Mouse (Mus musculus) liver, embryonic 16.5 days (tissue): Measurements from ENCODE around the gene Slc22a17. TPM values are rescaled to one million over a fixed set of nuclear protein-coding genes. Genes with fewer than 3 reads are reported as not detected.

Source experiments
- ATAC-seq: fragments of 200-750 bp; cut with Nextera tagmentation; 2 replicates; pipeline ENCODE4 v1.8.0; 2017; ENCODE audit warnings: low read depth, mild to moderate bottlenecking, moderate number of reproducible peaks, moderate library complexity
- H3K27ac ChIP-seq: fragments of 300-500 bp; sonication (generic); 2 replicates; pipeline ENCODE4 v1.5.1; 2014; ENCODE audit warnings: mild to moderate bottlenecking, low read length
- H3K27me3 ChIP-seq: fragments of 300-500 bp; sonication (generic); 2 replicates; pipeline ENCODE4 v1.6.1; 2014; ENCODE audit warnings: low read depth, low read length, mixed read lengths; ENCODE audit not compliant: control insufficient read depth, insufficient read depth
- H3K36me3 ChIP-seq: fragments of 300-500 bp; sonication (generic); 2 replicates; pipeline ENCODE4 v1.6.1; 2014; ENCODE audit warnings: mild to moderate bottlenecking; ENCODE audit not compliant: control insufficient read depth, insufficient read depth
- H3K4me1 ChIP-seq: fragments of 300-500 bp; sonication (generic); 2 replicates; pipeline ENCODE4 v1.6.1; 2014; ENCODE audit warnings: low read depth, low read length, mixed read lengths; ENCODE audit not compliant: control insufficient read depth
- H3K4me2 ChIP-seq: fragments of 300-500 bp; sonication (generic); 2 replicates; pipeline ENCODE4 v1.6.1; 2014; ENCODE audit warnings: low read depth, low read length, mixed read lengths
- H3K4me3 ChIP-seq: fragments of 300-500 bp; sonication (generic); 2 replicates; pipeline ENCODE4 v1.5.1; 2014; ENCODE audit warnings: low read depth, mild to moderate bottlenecking, low read length
- H3K9ac ChIP-seq: fragments of 300-500 bp; sonication (generic); 2 replicates; pipeline ENCODE4 v1.6.1; 2014; ENCODE audit warnings: low read depth, low read length
- H3K9me3 ChIP-seq: fragments of 300-500 bp; sonication (generic); replicated peaks from 2 replicates; pipeline ENCODE4 v1.6.1; 2016; ENCODE audit warnings: low read length; ENCODE audit not compliant: control insufficient read depth
- WGBS: fragments of 180-500 bp; shearing (Covaris S2); extraction: QIAGEN DNeasy Blood & Tissue Kit; methylation state at CpG from one replicate; pipeline ENCODE4 v1.1.7; 2014; ENCODE audit not compliant: insufficient replicate concordance; 5-methylcytosine and 5-hydroxymethylcytosine counted together
- polyA plus RNA-seq: library from polyadenylated mRNA; unstranded; fragments of >200 nt; fragmentation: Nextera tagmentation; extraction: Ambion mirVana; gene quantifications from 2 replicates; pipeline ENCODE4 v1.2.1, GENCODE M21; 2015

Slc22a17 gene
- polyA plus RNA-seq, 1 experiment from 2014 or later = 1.5 TPM

GRCm38 (mm10) chr14:54894296-54895151, 18.4 kb downstream of the Slc22a17 start:
- ATAC-seq = peak; percentile 56
- WGBS = under 1% methylated on average over 46 of the region's 54 CpGs

GRCm38 (mm10) chr14:54893651-54894181, 19.2 kb downstream of the Slc22a17 start:
- H3K27ac ChIP-seq = peak overlapping the region; percentile 91

More at GRCm38 (mm10) chr14:54894296-54895151, 18.4 kb downstream of the Slc22a17 start:
- H3K27ac ChIP-seq = peak overlapping the region; percentile 73
- H3K4me1 ChIP-seq = peaks cover 21% of the 10 kb centered on the region
- no peaks in the 10 kb centered on the region for H3K27me3 ChIP-seq
- H3K36me3 ChIP-seq = peaks cover 26% of the 10 kb centered on the region
- peak overlapping the region; percentile 88 for H3K4me2 ChIP-seq
- H3K9me3 ChIP-seq = no peaks in the 10 kb centered on the region
- peak overlapping the region; percentile 77 for H3K4me3 ChIP-seq
- peak overlapping the region; percentile 85 for H3K9ac ChIP-seq

GRCm38 (mm10) chr14:54892200-54892599, 20.7 kb downstream of the Slc22a17 start, which contains the start of gene Pabpn1:
Gene Pabpn1 (plus strand): TSS chr14:54892500.
- ATAC-seq = no peak
- Histone ChIP-seq H3K9ac (peak within 1 kb of the TSS; percentile 70), H3K27ac (peak within 1 kb of the TSS; percentile 91), H3K4me1 (peaks cover 18% of the 10 kb centered on the region), H3K4me2 (peak within 1 kb of the TSS; percentile 82), H3K27me3 (no peaks in the 10 kb centered on the region), H3K4me3 (peak within 1 kb of the TSS; percentile 77), H3K9me3 (no peaks in the 10 kb centered on the region), H3K36me3 (peaks cover 16% of the 10 kb centered on the region)
- 85% methylated on average over 3 of the region's 3 CpGs for WGBS

More at GRCm38 (mm10) chr14:54893651-54894181, 19.2 kb downstream of the Slc22a17 start:
- Histone ChIP-seq H3K36me3 (peaks cover 26% of the 10 kb centered on the region), H3K4me2 (peak overlapping the region; percentile 88), H3K4me1 (peaks cover 21% of the 10 kb centered on the region), H3K4me3 (peak overlapping the region; percentile 77), H3K27me3 (no peaks in the 10 kb centered on the region), H3K9me3 (no peaks in the 10 kb centered on the region), H3K9ac (peak overlapping the region; percentile 85)
- WGBS = under 1% methylated on average over 38 of the region's 38 CpGs
- ATAC-seq = peak; percentile 98

GRCm38 (mm10) chr14:54885309-54885708, 27.6 kb downstream of the Slc22a17 start:
- H3K4me2 ChIP-seq = no peak overlapping the region
- no peaks in the 10 kb centered on the region for H3K9me3 ChIP-seq
- 80% methylated on average over 11 of the region's 11 CpGs for WGBS
- H3K9ac ChIP-seq = no peak overlapping the region
- no peaks in the 10 kb centered on the region for H3K27me3 ChIP-seq
- H3K36me3 ChIP-seq = no peaks in the 10 kb centered on the region
- H3K4me3 ChIP-seq = no peak overlapping the region
- H3K27ac ChIP-seq = no peak overlapping the region
- no peak for ATAC-seq
- H3K4me1 ChIP-seq = peaks cover 11% of the 10 kb centered on the region

GRCm38 (mm10) chr14:54884022-54884712, 28.8 kb downstream of the Slc22a17 start:
- no peak for ATAC-seq
- peak overlapping the region; percentile 33; the same call in 1 of the 2 replicates for H3K9ac ChIP-seq
- WGBS = 53% methylated on average over 21 of the region's 21 CpGs
- H3K36me3 ChIP-seq = no peaks in the 10 kb centered on the region
- peak overlapping the region; percentile 60; the same call in 1 of the 2 replicates for H3K4me2 ChIP-seq
- peaks cover 11% of the 10 kb centered on the region for H3K4me1 ChIP-seq
- H3K27ac ChIP-seq = no peak overlapping the region; the same call in 1 of the 2 replicates
- no peaks in the 10 kb centered on the region for H3K27me3 ChIP-seq
- H3K4me3 ChIP-seq = peak overlapping the region; percentile 66
- H3K9me3 ChIP-seq = no peaks in the 10 kb centered on the region

GRCm38 (mm10) chr14:54883154-54884021, 29.5 kb downstream of the Slc22a17 start, which contains the start of the genes Bcl2l2 and Gm20521:
Gene Bcl2l2 (plus strand): TSS chr14:54883377.
Gene Gm20521 (plus strand): TSS chr14:54883441.
- Histone ChIP-seq H3K36me3 (no peaks in the 10 kb centered on the region), H3K4me1 (peaks cover 11% of the 10 kb centered on the region), H3K9ac (peak within 1 kb of the TSS; percentile 33), H3K4me2 (peak within 1 kb of the TSS; percentile 60), H3K9me3 (no peaks in the 10 kb centered on the region), H3K27ac (peak within 1 kb of the TSS; percentile 64), H3K4me3 (peak within 1 kb of the TSS; percentile 66), H3K27me3 (no peaks in the 10 kb centered on the region)
- ATAC-seq = peak; percentile 94
- 2% methylated on average over 27 of the region's 27 CpGs for WGBS

- Histone ChIP-seq H3K4me2 (peak within 1 kb of the TSS; percentile 99), H3K27me3 (peaks cover 3% of the 10 kb centered on the region), H3K27ac (peak within 1 kb of the TSS; percentile 62), H3K9me3 (no peaks in the 10 kb centered on the region), H3K9ac (peak within 1 kb of the TSS; percentile 76), H3K4me1 (peaks cover 18% of the 10 kb centered on the region), H3K36me3 (no peaks in the 10 kb centered on the region), H3K4me3 (peak within 1 kb of the TSS; percentile 80)
- peak; percentile 79 for ATAC-seq
- under 1% methylated on average over 58 of the region's 61 CpGs for WGBS
These were observed 35.8 kb downstream of the Slc22a17 start, which contains the start of gene Ppp1r3e for GRCm38 (mm10) chr14:54877048-54877715. Gene Ppp1r3e (minus strand): TSS chr14:54877550.
